ENCODE assay signal across 15 mouse cellular contexts in the genomic region with DNA sequence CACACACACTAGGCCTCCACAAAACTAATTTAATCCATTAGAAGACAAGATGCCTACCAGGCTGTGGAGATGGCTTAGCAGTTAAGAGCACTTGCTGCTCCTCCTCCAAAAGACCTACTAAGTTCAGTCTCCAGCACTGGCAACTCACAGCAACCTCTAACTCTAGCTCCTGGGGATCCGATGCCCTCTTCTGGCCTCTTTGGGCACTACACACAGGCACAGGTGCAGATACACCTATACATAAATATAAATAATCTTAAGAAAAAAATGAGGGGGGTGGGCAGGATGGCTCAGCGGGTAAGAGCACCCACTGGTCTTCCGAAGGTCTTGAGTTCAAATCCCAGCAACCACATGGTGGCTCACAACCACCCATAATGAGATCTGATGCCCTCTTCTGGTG. TPM values are rescaled to one million over a fixed set of nuclear protein-coding genes. Genes with fewer than 3 reads are reported as not detected.
A peak's percentile ranks its signal among the peaks of the same experiment; 100 is the strongest.
DNase-seq lines count a peak whose midpoint lies in the region; ATAC-seq and TF ChIP-seq lines count a peak whose summit lies in the region.
"Had no signal": no experiment of that assay in that cellular context is flagged by ENCODE, and none has a peak within 500 bp of the region (broad histone marks: within the 10 kb centered on the region; RNA-seq: fewer than 3 reads in every experiment).

No protein-coding gene starts in this region.

- DNase-seq in CD4-positive, CD25-positive, alpha-beta regulatory T cell, adult 2 months (ENCODE audit: low read depth, low spot score) = peak; percentile 61
- no peak for DNase-seq in layer of hippocampus, adult 2 months (ENCODE audit: low spot score in 2 of 2)
- DNase-seq in layer of hippocampus, adult 18-20 months (ENCODE audit: low spot score in 2 of 2) = no peak
- peak; percentile 26 to 47 for DNase-seq in lung, postnatal 4 days
- DNase-seq in urinary bladder, adult 18-20 months (ENCODE audit: low spot score in 2 of 2) = no peak
- no peak for DNase-seq in layer of hippocampus, postnatal 36 days
- DNase-seq: adrenal gland, postnatal 10 days; layer of hippocampus, adult 9-11 months; right cerebral cortex, postnatal 4 days had no signal

- peaks cover 51% of the 10 kb centered on the region for H3K4me1 ChIP-seq in E14TG2a.4 (replicated peaks; ENCODE audit: low read depth, low read length)

- peak; percentile 73 for TF ChIP-seq CTCF in layer of hippocampus, adult 2 months (conservative IDR thresholded peaks at IDR 0.05)
- TF ChIP-seq CTCF in E14TG2a.4 (conservative IDR thresholded peaks at IDR 0.05; ENCODE audit: low read length) = peak; percentile 92

- no peak overlapping the region for H3K4me3 ChIP-seq in layer of hippocampus, adult 2 months
- no peak overlapping the region for H3K4me3 ChIP-seq in E14TG2a.4 (replicated peaks; ENCODE audit: low read length)
- H3K4me3 ChIP-seq: embryonic facial prominence, embryonic 10.5 days; lung, embryonic 15.5 days; neural tube, embryonic 13.5 days had no signal

- no peaks in the 10 kb centered on the region for H3K9me3 ChIP-seq in E14TG2a.4 (ENCODE audit: low read length)
- H3K9me3 ChIP-seq: embryonic facial prominence, embryonic 10.5 days; lung, embryonic 15.5 days; neural tube, embryonic 13.5 days had no signal

- H3K27me3 ChIP-seq in E14TG2a.4 (ENCODE audit: insufficient read depth, low read length) = peaks cover 43% of the 10 kb centered on the region

- H3K36me3 ChIP-seq in E14TG2a.4 (ENCODE audit: insufficient read depth, low read length) = no peaks in the 10 kb centered on the region
- H3K36me3 ChIP-seq: embryonic facial prominence, embryonic 10.5 days; lung, embryonic 15.5 days; neural tube, embryonic 13.5 days had no signal

- H3K27ac ChIP-seq in layer of hippocampus, adult 2 months = no peak overlapping the region
- H3K27ac ChIP-seq: embryonic facial prominence, embryonic 10.5 days; lung, embryonic 15.5 days; neural tube, embryonic 13.5 days had no signal

- ATAC-seq in CD4-positive, CD25-positive, alpha-beta regulatory T cell, adult 4 months = no peak

RNA-seq across cellular contexts. Expression of a gene that starts 2.0 kb away (rescaled TPM):
- not detected for polyA plus RNA-seq in CD4-positive, CD25-positive, alpha-beta regulatory T cell, adult 4 months (2017; shearing (Covaris generic))
- 10 to 100 TPM; 15.3 to 18.2 TPM for total RNA-seq in layer of hippocampus, adult 2 months (2021)
- 10 to 100 TPM; 15.4 to 17.0 TPM for total RNA-seq in layer of hippocampus, adult 18-20 months (2021)
- 10 to 100 TPM; 19.8 to 21.7 TPM for total RNA-seq in layer of hippocampus, postnatal 36 days (2021)
- total RNA-seq: hematopoietic stem cell, adult 5-6 weeks had no signal
- polyA plus RNA-seq: embryonic facial prominence, embryonic 10.5 days had no signal

RNA-seq across cellular contexts. Expression of a gene that starts 5.4 kb away (rescaled TPM):
- 10 to 100 TPM; 36.8 to 49.6 TPM for polyA plus RNA-seq in CD4-positive, CD25-positive, alpha-beta regulatory T cell, adult 4 months (2017; shearing (Covaris generic))
- 10 to 100 TPM; 43.1 to 43.8 TPM for total RNA-seq in layer of hippocampus, adult 2 months (2021)
- 10 to 100 TPM; 37.8 to 44.4 TPM for total RNA-seq in layer of hippocampus, adult 18-20 months (2021)
- total RNA-seq in layer of hippocampus, postnatal 36 days (2021) = 10 to 100 TPM; 36.4 to 40.3 TPM

RNA-seq across cellular contexts. Expression of a gene that starts 6.0 kb away (rescaled TPM):
- 10 to 100 TPM in 1 of 2 experiments, 1 to 10 TPM in 1; 8.4 to 11.4 TPM for polyA plus RNA-seq in CD4-positive, CD25-positive, alpha-beta regulatory T cell, adult 4 months (2017; shearing (Covaris generic))
- 100 to 1,000 TPM in 1 of 2 experiments, 10 to 100 TPM in 1; 100.0 to 105 TPM for total RNA-seq in layer of hippocampus, adult 2 months (2021)
- 100 to 1,000 TPM; 105 to 108 TPM for total RNA-seq in layer of hippocampus, adult 18-20 months (2021)
- total RNA-seq in layer of hippocampus, postnatal 36 days (2021) = 100 to 1,000 TPM in 1 of 2 experiments, 10 to 100 TPM in 1; 96.0 to 104 TPM

RNA-seq across cellular contexts. Expression of a gene that starts 11.1 kb away (rescaled TPM):
- not detected for polyA plus RNA-seq in CD4-positive, CD25-positive, alpha-beta regulatory T cell, adult 4 months (2017; shearing (Covaris generic))
- 10 to 100 TPM; 10.8 to 12.5 TPM for total RNA-seq in layer of hippocampus, adult 2 months (2021)
- total RNA-seq in layer of hippocampus, adult 18-20 months (2021) = 10 to 100 TPM in 1 of 2 experiments, 1 to 10 TPM in 1; 8.2 to 12.6 TPM
- 10 to 100 TPM; 12.2 to 13.7 TPM for total RNA-seq in layer of hippocampus, postnatal 36 days (2021)
- total RNA-seq: hematopoietic stem cell, adult 5-6 weeks had no signal

RNA-seq across cellular contexts. Expression of a gene that starts 14.7 kb away (rescaled TPM):
- 1 to 10 TPM; 2.2 to 5.7 TPM for polyA plus RNA-seq in CD4-positive, CD25-positive, alpha-beta regulatory T cell, adult 4 months (2017; shearing (Covaris generic))
- total RNA-seq in layer of hippocampus, adult 2 months (2021) = 10 to 100 TPM; 56.9 to 63.4 TPM
- 10 to 100 TPM; 59.5 to 59.6 TPM for total RNA-seq in layer of hippocampus, adult 18-20 months (2021)
- 10 to 100 TPM; 57.0 to 59.8 TPM for total RNA-seq in layer of hippocampus, postnatal 36 days (2021)

Comparison
In these comparisons a context has a peak if more than half of its experiments do, and no peak if none do; other contexts are left out.
1. DNase-seq: peak in CD4-positive, CD25-positive, alpha-beta regulatory T cell, adult 2 months (single experiment) and lung, postnatal 4 days (2 of 2); none in layer of hippocampus, adult 2 months (0 of 2), layer of hippocampus, adult 18-20 months (0 of 2), urinary bladder, adult 18-20 months (0 of 2) and layer of hippocampus, postnatal 36 days (0 of 2).